Mouse (Mus musculus) CD8-positive naive resting alpha-beta T cell, adult 2 months (primary cell): ENCODE results near the gene Pbx1.

Experiments used
- DNase-seq, 2 experiments: peaks; one replicate each; pipeline ENCODE4 v3.0.0; 2022; ENCODE audit warnings: low read depth in 2 of 2, low spot score in 2 of 2

Gene Pbx1

DNA sequence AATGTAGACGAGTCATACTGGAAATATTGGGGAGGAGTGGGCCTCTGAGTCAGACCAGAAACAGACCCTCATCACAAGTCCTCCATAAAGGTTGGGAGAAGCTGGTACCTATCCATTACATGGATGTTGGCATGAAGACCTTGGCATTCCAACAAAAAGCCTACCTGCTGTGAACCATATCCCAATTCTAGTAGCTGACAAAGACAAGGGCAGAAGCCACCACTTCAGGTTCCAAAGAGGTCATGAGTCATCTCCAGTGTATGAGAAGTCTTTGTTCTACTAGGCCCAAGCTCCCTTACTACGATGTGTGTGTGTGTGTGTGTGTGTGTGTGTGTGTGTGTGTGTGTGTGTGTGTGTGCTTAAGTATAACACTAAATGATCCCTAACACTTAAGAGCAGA is 160.0 kb downstream of the Pbx1 start:
- no peak for DNase-seq

- no peak for DNase-seq
These were observed 160.9 kb downstream of the Pbx1 start for GRCm38 (mm10) chr1:168271207-168271606.

GRCm38 (mm10) chr1:168268751-168269623 is 163.1 kb downstream of the Pbx1 start:
- no peak for DNase-seq

DNA sequence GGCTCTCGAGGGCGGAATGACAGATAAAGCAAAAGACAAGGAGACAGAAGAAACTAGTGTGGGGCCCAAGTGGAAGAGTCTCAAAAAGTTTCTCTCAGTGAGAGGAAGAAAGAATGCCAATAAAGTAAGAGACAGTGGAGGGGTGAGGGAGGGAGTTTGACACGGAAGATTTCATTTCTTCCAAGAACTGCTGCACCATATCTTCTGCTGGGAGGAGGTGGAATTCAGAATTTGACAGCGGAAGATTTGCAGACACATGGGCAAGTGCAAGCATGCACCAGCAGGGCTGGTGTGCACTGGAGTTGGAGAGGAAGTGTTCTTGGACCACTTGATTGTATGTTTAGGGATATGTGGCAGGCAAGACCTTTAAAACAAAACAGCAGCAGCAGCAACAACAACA is 163.8 kb downstream of the Pbx1 start:
- DNase-seq, result no peak

DNA sequence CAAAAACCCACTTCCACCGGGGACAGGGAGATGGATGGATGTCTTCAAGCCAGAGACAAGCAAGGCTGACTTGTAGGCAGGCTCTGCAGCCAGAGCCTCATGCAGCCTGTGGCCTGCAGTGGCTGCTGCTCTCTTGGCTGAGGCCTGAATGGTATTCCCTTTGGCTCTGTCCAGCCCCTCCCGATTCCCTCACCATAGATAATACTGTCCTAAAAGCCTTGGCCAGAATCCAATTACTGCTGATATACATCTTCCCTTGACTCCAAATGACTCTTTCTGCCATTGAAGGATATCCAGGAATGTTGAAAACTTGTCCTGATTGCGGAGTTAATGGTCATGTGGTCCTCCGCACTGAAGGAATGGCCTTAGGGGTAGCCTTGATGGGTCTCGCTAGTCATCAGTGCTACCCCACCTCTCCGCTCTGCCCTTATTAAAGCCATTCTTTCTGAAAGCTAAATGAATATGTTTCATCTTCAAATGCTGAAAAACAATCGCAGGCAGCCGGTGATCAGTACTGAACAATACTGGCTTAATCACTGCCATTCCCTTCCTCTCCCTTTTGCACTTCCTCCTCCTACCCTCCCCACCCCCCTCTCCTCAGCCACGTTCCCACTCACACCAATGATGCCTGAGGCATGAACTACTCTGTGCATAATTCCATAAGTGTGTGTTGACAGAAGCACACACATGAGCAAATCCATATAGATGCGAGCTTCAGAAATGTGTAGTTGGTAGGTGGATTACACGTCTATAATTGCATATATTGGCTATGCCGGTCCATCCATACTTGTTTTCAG is 166.3 kb downstream of the Pbx1 start:
- DNase-seq, result no peak

DNA sequence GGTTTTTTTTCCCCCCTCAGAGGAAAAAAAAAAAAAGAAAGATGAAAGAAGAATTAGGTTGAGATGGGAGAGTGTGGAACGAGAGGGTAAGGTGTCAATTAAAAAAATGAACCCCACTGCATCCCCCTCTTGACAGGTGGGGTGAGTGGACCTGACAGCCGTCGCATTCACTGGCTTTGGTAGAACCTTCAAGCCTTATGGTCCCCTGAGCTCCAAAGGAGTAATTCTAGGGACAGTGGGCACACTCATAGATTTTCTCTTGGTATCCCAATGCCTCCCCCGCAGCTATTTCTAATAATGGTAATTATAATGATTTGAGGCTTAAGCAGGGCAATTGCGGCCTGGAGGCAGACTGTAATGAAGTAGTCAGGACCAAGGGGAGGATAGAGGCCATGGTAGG is 167.0 kb downstream of the Pbx1 start:
- DNase-seq, result no peak

- no peak for DNase-seq
These were observed 171.7 kb downstream of the Pbx1 start for GRCm38 (mm10) chr1:168260391-168260790.

DNA sequence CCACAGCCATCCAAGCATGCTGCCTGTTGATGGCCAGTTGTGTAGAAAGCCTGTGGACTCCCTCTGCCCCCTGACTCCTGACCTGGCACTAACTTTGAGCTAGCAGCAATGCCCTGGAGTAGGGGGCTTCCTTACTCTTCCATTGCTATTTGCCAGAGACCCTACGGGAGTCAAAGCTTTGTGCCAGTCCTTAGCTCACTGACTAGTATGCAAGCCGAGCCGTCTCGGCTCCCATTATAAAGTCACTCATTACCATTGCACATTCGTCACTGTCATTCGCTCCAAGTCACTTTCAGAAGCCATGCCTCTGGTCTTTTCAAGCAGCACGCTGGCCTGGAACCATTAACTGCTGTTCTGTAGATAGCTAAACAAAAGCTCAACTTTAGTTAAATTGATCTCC is 173.2 kb downstream of the Pbx1 start:
- DNase-seq, result no peak

- no peak for DNase-seq
These were observed 176.6 kb downstream of the Pbx1 start for GRCm38 (mm10) chr1:168255347-168255908.

- DNase-seq, result no peak
These were observed 184.9 kb downstream of the Pbx1 start for GRCm38 (mm10) chr1:168246968-168247724.

GRCm38 (mm10) chr1:168245539-168245938 is 186.5 kb downstream of the Pbx1 start:
- no peak for DNase-seq

GRCm38 (mm10) chr1:168243759-168244158 is 188.3 kb downstream of the Pbx1 start:
- no peak for DNase-seq

- DNase-seq, result no peak
These were observed 189.0 kb downstream of the Pbx1 start for GRCm38 (mm10) chr1:168243068-168243467.

DNA sequence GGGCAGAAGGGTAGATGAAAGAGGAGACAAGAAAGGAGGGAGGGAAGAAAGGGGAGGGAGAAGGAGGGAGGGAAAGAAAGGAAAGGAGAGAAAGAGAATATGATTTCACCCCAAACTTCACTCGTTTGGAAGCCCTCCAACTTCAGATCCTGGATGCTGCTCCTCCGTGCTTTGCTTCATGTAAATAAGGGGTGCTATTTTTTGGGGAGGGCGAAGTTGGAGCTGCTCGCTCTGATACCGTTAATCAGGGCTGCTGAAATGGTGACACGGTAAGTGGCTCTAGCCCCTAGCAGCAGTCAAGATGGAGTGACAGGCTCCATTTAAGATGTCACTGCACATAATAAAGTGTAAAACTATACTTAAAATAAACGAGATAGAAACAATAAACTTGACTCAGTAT is 190.8 kb downstream of the Pbx1 start:
- DNase-seq, result no peak

- no peak for DNase-seq
These were observed 191.2 kb downstream of the Pbx1 start for GRCm38 (mm10) chr1:168240846-168241245.

DNA sequence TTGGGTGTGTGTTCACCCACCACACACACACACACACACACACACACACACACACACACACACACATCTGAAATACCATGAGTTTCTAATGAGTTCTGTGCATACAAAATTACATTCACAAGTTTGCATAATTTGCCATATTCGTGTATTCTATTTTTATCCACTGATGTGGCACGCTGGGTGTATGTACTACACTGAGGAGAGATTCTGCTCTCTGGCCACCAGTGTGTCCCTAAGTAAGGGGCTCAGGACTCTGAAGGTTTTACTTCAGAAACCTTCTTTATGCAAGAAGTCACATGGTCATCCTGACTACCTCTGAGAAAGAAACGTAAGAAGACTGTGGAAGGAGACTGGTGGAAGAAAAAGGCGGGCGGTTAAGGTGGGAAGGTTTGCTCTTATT is 191.7 kb downstream of the Pbx1 start:
- no peak for DNase-seq

DNA sequence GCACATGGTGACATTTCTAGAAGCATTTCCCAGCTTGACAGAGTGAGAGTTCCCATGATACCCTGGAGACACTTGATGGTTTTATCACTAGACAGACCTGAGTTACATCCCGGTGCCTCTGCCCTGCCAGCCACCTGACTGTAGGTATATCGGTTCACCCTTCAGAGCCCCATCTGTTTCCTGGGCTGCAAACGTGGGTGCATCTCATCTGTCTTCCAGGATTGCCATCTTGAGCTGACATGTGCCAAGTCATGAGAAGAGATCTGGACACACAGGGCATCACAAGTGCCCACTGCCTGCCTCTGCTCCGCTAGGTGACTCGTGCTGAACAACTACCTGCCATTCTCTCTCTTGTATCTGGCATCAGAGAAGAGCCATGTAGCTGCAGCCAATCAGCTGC is 196.0 kb downstream of the Pbx1 start:
- no peak for DNase-seq

DNA sequence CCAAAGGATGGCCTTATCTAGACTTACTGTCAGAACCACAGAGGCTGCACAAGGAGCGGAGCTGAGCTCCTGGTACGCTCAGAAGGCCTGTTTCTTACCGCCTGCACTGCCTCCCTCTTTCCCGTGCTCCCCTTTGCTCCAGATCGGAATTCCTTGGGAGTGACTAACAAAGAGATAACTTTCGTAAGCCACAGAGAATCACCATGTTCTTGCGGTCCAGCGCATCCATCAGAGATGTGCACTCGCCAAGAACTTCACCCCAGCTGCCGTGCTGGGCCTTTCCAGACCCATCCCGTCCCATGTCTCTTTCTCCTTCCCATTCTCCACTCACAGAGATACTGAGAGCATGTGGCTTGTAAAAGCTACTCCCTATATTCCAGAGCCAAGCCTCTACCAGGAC is 197.7 kb downstream of the Pbx1 start:
- DNase-seq, result no peak

DNA sequence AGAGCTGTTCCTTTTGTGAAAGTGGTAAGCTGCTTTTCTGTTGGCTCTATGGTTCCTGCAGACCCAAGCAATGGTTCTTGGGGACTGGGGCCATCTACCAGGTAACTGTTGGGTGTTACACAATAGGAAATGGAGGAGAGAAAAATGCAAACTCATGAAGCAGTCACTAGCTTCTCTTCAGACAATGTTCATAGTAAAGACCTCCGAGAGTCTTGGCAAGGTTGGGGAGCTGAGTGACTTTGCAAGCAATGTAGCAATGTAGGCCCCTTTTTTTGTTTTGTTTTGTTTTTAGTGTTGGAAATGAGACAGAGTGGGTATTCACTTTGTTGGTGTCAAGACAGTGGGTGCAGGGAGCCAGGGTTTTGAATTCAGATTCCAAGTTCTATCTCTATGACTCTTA is 198.9 kb downstream of the Pbx1 start:
- no peak for DNase-seq

GRCm38 (mm10) chr1:168231548-168232429 is 200.3 kb downstream of the Pbx1 start:
- DNase-seq, result no peak
